In genomic region chr2:32680051-32680451, GRCm38 (mm10) we compare ENCODE assay signal across 8 mouse cellular contexts. TPM values are rescaled to one million over a fixed set of nuclear protein-coding genes. Genes with fewer than 3 reads are reported as not detected.
DNase-seq lines count a peak whose midpoint lies in the region; ATAC-seq and TF ChIP-seq lines count a peak whose summit lies in the region.

No protein-coding gene starts in this region.

- H3ac ChIP-seq in C2C12 (ENCODE audit: control insufficient read depth, insufficient read length, low read depth) = peak overlapping the region; percentile 34

- ATAC-seq in intestine, postnatal 0 days = peak; percentile 26; the same call in 1 of the 2 replicates
- peak; percentile 80 for ATAC-seq in stomach, postnatal 0 days (ENCODE audit: low FRiP score, low TSS enrichment)

- no peaks in the 10 kb centered on the region for H3K79me2 ChIP-seq in C2C12 (ENCODE audit: control insufficient read depth, insufficient read depth)

- peak overlapping the region; percentile 11; the same call in 1 of the 2 replicates for H3K9ac ChIP-seq in intestine, postnatal 0 days (ENCODE audit: low read depth, low read length)
- H3K9ac ChIP-seq in stomach, postnatal 0 days (ENCODE audit: low read length) = no peak overlapping the region

- DNase-seq in kidney, adult 2 months = peak; percentile 69
- DNase-seq in kidney, adult 8-10 months = no peak
- peak; percentile 94 for DNase-seq in fibroblast of lung, adult 2 months (ENCODE audit: low read depth)
- peak; percentile 51 for DNase-seq in stomach, postnatal 0 days (ENCODE audit: low spot score)
- no peak for DNase-seq in embryo, embryonic 10 days (ENCODE audit: low spot score)
- DNase-seq in thymus, postnatal 36 days = no peak

- TF ChIP-seq CTCF in kidney, adult 2 months (conservative IDR thresholded peaks at IDR 0.05; ENCODE audit: insufficient read depth, insufficient read length, low read depth, low read length) = no peak
- TF ChIP-seq CTCF in C2C12 (IDR thresholded peaks at IDR 0.05; ENCODE audit: control insufficient read depth, insufficient read depth, insufficient read length) = no peak
- TF ChIP-seq CTCF in intestine, postnatal 0 days (IDR thresholded peaks at IDR 0.05; ENCODE audit: low read depth) = no peak
- no peak for TF ChIP-seq CTCF in stomach, postnatal 0 days (IDR thresholded peaks at IDR 0.05; ENCODE audit: low read depth)

- WGBS in kidney, adult 2 months = 36% methylated on average over 7 of the region's 7 CpGs
- 37% methylated on average over 7 of the region's 7 CpGs for WGBS in intestine, postnatal 0 days
- WGBS in stomach, postnatal 0 days = 26% methylated on average over 7 of the region's 7 CpGs

- TF ChIP-seq EP300 in stomach, postnatal 0 days (optimal IDR thresholded peaks at IDR 0.05) = no peak

- no peaks in the 10 kb centered on the region for H3K4me1 ChIP-seq in kidney, adult 2 months (ENCODE audit: control insufficient read depth, insufficient read depth, low read length)
- peaks cover 9% of the 10 kb centered on the region for H3K4me1 ChIP-seq in intestine, postnatal 0 days (replicated peaks; ENCODE audit: control insufficient read depth, insufficient read depth, low read length)
- H3K4me1 ChIP-seq in stomach, postnatal 0 days (replicated peaks; ENCODE audit: control insufficient read depth, insufficient read depth) = no peaks in the 10 kb centered on the region; the same call in 1 of the 2 replicates

- no peaks in the 10 kb centered on the region for H3K27me3 ChIP-seq in kidney, adult 2 months (replicated peaks; ENCODE audit: control insufficient read depth, insufficient read depth, low read length)
- H3K27me3 ChIP-seq in C2C12 (ENCODE audit: control insufficient read depth, insufficient read depth, insufficient read length) = no peaks in the 10 kb centered on the region
- H3K27me3 ChIP-seq in intestine, postnatal 0 days (replicated peaks; ENCODE audit: control insufficient read depth, insufficient read depth, low read length) = no peaks in the 10 kb centered on the region
- H3K27me3 ChIP-seq in stomach, postnatal 0 days (ENCODE audit: control insufficient read depth, insufficient read depth, low read length) = no peaks in the 10 kb centered on the region

- H3K36me3 ChIP-seq in kidney, adult 2 months (ENCODE audit: control insufficient read depth, insufficient read depth, low read length) = 0 out of 2 replicates have a peak, but pooled peaks cover 2% of the 10 kb centered on the region
- H3K36me3 ChIP-seq in C2C12 (ENCODE audit: control insufficient read depth, insufficient read depth) = peaks cover 32% of the 10 kb centered on the region
- peaks cover 51% of the 10 kb centered on the region for H3K36me3 ChIP-seq in intestine, postnatal 0 days (ENCODE audit: control insufficient read depth, insufficient read depth)
- peaks cover 16% of the 10 kb centered on the region for H3K36me3 ChIP-seq in stomach, postnatal 0 days (ENCODE audit: control insufficient read depth, insufficient read depth, low read length)

- H3K9me3 ChIP-seq in intestine, postnatal 0 days (ENCODE audit: control insufficient read depth) = no peaks in the 10 kb centered on the region
- H3K9me3 ChIP-seq in stomach, postnatal 0 days (ENCODE audit: control insufficient read depth, low read length) = no peaks in the 10 kb centered on the region

- no peak overlapping the region for H3K4me2 ChIP-seq in intestine, postnatal 0 days (replicated peaks; ENCODE audit: low read depth)
- H3K4me2 ChIP-seq in stomach, postnatal 0 days (replicated peaks; ENCODE audit: low read depth) = no peak overlapping the region

- 0 out of 2 replicates have a peak overlapping the region, but pooled peaks have one; percentile 6 for H3K27ac ChIP-seq in kidney, adult 2 months (ENCODE audit: insufficient read depth, low read depth, low read length)
- peak overlapping the region; percentile 21; the same call in 1 of the 2 replicates for H3K27ac ChIP-seq in intestine, postnatal 0 days (ENCODE audit: low read depth, low read length)
- peak overlapping the region; percentile 74 for H3K27ac ChIP-seq in stomach, postnatal 0 days (replicated peaks)

- H3K79me3 ChIP-seq in C2C12 (ENCODE audit: low read depth) = no peaks in the 10 kb centered on the region

- no peak overlapping the region for H3K4me3 ChIP-seq in kidney, adult 2 months (ENCODE audit: insufficient read depth, low read depth, low read length)
- H3K4me3 ChIP-seq in C2C12 (ENCODE audit: insufficient read depth, poor library complexity, severe bottlenecking) = peak overlapping the region; percentile 12
- H3K4me3 ChIP-seq in intestine, postnatal 0 days (ENCODE audit: low read depth, low read length) = no peak overlapping the region
- H3K4me3 ChIP-seq in stomach, postnatal 0 days (ENCODE audit: low read depth, low read length) = no peak overlapping the region

- no peak for TF ChIP-seq POLR2A in kidney, adult 2 months (IDR thresholded peaks at IDR 0.05; ENCODE audit: low read depth, low read length)

TF ChIP-seq in C2C12, 6 proteins besides CTCF, POLR2A, EP300 and RAD21:
- TF ChIP-seq USF1 (IDR thresholded peaks at IDR 0.05; ENCODE audit: low read depth) (peak; percentile 11), MYOG (IDR thresholded peaks at IDR 0.05; ENCODE audit: control insufficient read depth, extremely low read depth, insufficient read length) (no peak), CEBPB (IDR thresholded peaks at IDR 0.05; ENCODE audit: low read depth) (no peak), MYOD1 (IDR thresholded peaks at IDR 0.05; ENCODE audit: control insufficient read depth, insufficient read length, low read depth) (peak; percentile 52), MAX (IDR thresholded peaks at IDR 0.05) (peak; percentile 98), FOSL1 (IDR thresholded peaks at IDR 0.05; ENCODE audit: insufficient read depth, low read length, poor library complexity, severe bottlenecking) (no peak)

RNA-seq across cellular contexts. Expression of gene Fpgs, which starts 23.9 kb away (rescaled TPM):
- 147 and 174 TPM in 2 replicates for polyA plus RNA-seq in kidney, adult 2 months (2012; rRNA removed)
- polyA plus RNA-seq in C2C12 (2012; fragmentation: generic; extraction: Trizol) = 26.7 TPM
- polyA plus RNA-seq in intestine, postnatal 0 days (2015; fragmentation: Nextera tagmentation; extraction: Ambion mirVana) = 12.4 and 15.2 TPM in 2 replicates
- 15.1 and 17.3 TPM in 2 replicates for polyA plus RNA-seq in stomach, postnatal 0 days (2015; fragmentation: Nextera tagmentation; extraction: Ambion mirVana)

RNA-seq across cellular contexts. Expression of gene Cdk9, which starts 32.8 kb away (rescaled TPM):
- polyA plus RNA-seq in kidney, adult 2 months (2012; rRNA removed) = 88.3 and 89.2 TPM in 2 replicates
- 112 TPM for polyA plus RNA-seq in C2C12 (2012; fragmentation: generic; extraction: Trizol)
- polyA plus RNA-seq in intestine, postnatal 0 days (2015; fragmentation: Nextera tagmentation; extraction: Ambion mirVana) = 54.0 and 62.2 TPM in 2 replicates
- polyA plus RNA-seq in stomach, postnatal 0 days (2015; fragmentation: Nextera tagmentation; extraction: Ambion mirVana) = 55.8 and 57.8 TPM in 2 replicates

RNA-seq across cellular contexts. Expression of gene Eng, which starts 33.7 kb away (rescaled TPM):
- polyA plus RNA-seq in kidney, adult 2 months (2012; rRNA removed) = 228 and 289 TPM in 2 replicates
- polyA plus RNA-seq in C2C12 (2012; fragmentation: generic; extraction: Trizol) = 1.1 TPM
- polyA plus RNA-seq in intestine, postnatal 0 days (2015; fragmentation: Nextera tagmentation; extraction: Ambion mirVana) = 32.2 and 34.1 TPM in 2 replicates
- 23.0 and 23.3 TPM in 2 replicates for polyA plus RNA-seq in stomach, postnatal 0 days (2015; fragmentation: Nextera tagmentation; extraction: Ambion mirVana)

RNA-seq across cellular contexts. Expression of gene Sh2d3c, which starts 40.8 kb away (rescaled TPM):
- polyA plus RNA-seq in kidney, adult 2 months (2012; rRNA removed) = 28.4 and 30.4 TPM in 2 replicates
- polyA plus RNA-seq in C2C12 (2012; fragmentation: generic; extraction: Trizol) = 0.50 TPM
- 11.2 and 11.7 TPM in 2 replicates for polyA plus RNA-seq in intestine, postnatal 0 days (2015; fragmentation: Nextera tagmentation; extraction: Ambion mirVana)
- 7.7 and 8.4 TPM in 2 replicates for polyA plus RNA-seq in stomach, postnatal 0 days (2015; fragmentation: Nextera tagmentation; extraction: Ambion mirVana)

RNA-seq across cellular contexts. Expression of gene Ak1, which starts 58.5 kb away (rescaled TPM):
- polyA plus RNA-seq in kidney, adult 2 months (2012; rRNA removed) = 31.6 and 47.4 TPM in 2 replicates
- 184 TPM for polyA plus RNA-seq in C2C12 (2012; fragmentation: generic; extraction: Trizol)
- 10.5 and 12.1 TPM in 2 replicates for polyA plus RNA-seq in intestine, postnatal 0 days (2015; fragmentation: Nextera tagmentation; extraction: Ambion mirVana)
- polyA plus RNA-seq in stomach, postnatal 0 days (2015; fragmentation: Nextera tagmentation; extraction: Ambion mirVana) = 21.8 and 26.1 TPM in 2 replicates

Comparison
In these comparisons a context has a peak if more than half of its experiments do, and no peak if none do; other contexts are left out.
1. DNase-seq: peak in kidney, adult 2 months (single experiment), fibroblast of lung, adult 2 months (single experiment) and stomach, postnatal 0 days (single experiment); none in kidney, adult 8-10 months (0 of 2), embryo, embryonic 10 days (single experiment) and thymus, postnatal 36 days (0 of 2).
2. H3K27ac ChIP-seq: peak in every context shown above with its lines; median percentile 74 in stomach, postnatal 0 days; 21 in intestine, postnatal 0 days; 6 in kidney, adult 2 months.
3. RNA of gene Eng, which starts 33.7 kb away (polyA plus RNA-seq): 228 to 289 TPM in kidney, adult 2 months, 32.2 to 34.1 TPM in intestine, postnatal 0 days and 23.0 to 23.3 TPM in stomach, postnatal 0 days; 1.1 TPM in C2C12 (single experiment); every median in the first group is over 10 times any median in the second.